Mouse (Mus musculus): ENCODE data around the gene Snx30.

GRCm38 (mm10) chr4:59914608-59915403, 109.2 kb downstream of the Snx30 start, which contains the start of gene Slc46a2:
- TF ChIP-seq EP300 (IDR thresholded peaks at IDR 0.05; ENCODE audit: insufficient read depth, low read depth, low read length) (no peak), POLR2A (IDR thresholded peaks at IDR 0.05; ENCODE audit: insufficient read depth, low read depth, low read length) (no peak)
